Mouse (Mus musculus) limb, embryonic 15.5 days (tissue): Measurements from ENCODE around the gene Kcnk1. TPM values are rescaled to one million over a fixed set of nuclear protein-coding genes. Genes with fewer than 3 reads are reported as not detected.

Experiments
- ATAC-seq: fragments of 200-750 bp; cut with Nextera tagmentation; 2 replicates; pipeline ENCODE4 v1.8.0; 2017; ENCODE audit warnings: low read depth, moderate TSS enrichment; ENCODE audit not compliant: insufficient number of reproducible peaks, low FRiP score, low TSS enrichment
- H3K27ac ChIP-seq: fragments of 300-500 bp; sonication (generic); 2 replicates; pipeline ENCODE4 v1.5.1; 2015; ENCODE audit warnings: moderate library complexity, mild to moderate bottlenecking, inconsistent platforms
- H3K27me3 ChIP-seq: fragments of 300-500 bp; sonication (generic); 2 replicates; pipeline ENCODE4 v1.6.1; 2015; ENCODE audit warnings: inconsistent platforms
- H3K36me3 ChIP-seq: fragments of 300-500 bp; sonication (generic); 2 replicates; pipeline ENCODE4 v1.6.1; 2015; ENCODE audit warnings: inconsistent platforms
- H3K4me1 ChIP-seq: fragments of 300-500 bp; sonication (generic); 2 replicates; pipeline ENCODE4 v1.6.1; 2015; ENCODE audit warnings: inconsistent platforms
- H3K4me2 ChIP-seq: fragments of 300-500 bp; sonication (generic); 2 replicates; pipeline ENCODE4 v1.6.1; 2015; ENCODE audit warnings: mild to moderate bottlenecking, inconsistent platforms
- H3K4me3 ChIP-seq: fragments of 300-500 bp; sonication (generic); 2 replicates; pipeline ENCODE4 v1.5.1; 2015; ENCODE audit warnings: mild to moderate bottlenecking, inconsistent platforms
- H3K9ac ChIP-seq: fragments of 300-500 bp; sonication (generic); 2 replicates; pipeline ENCODE4 v1.6.1; 2015; ENCODE audit warnings: inconsistent platforms
- H3K9me3 ChIP-seq: fragments of 300-500 bp; sonication (generic); 2 replicates; pipeline ENCODE4 v1.6.1; 2016; ENCODE audit warnings: inconsistent platforms
- WGBS: fragments of 180-500 bp; shearing (Covaris S2); methylation state at CpG from one replicate; pipeline ENCODE4 v1.1.7; 2015; 5-methylcytosine and 5-hydroxymethylcytosine counted together
- polyA plus RNA-seq: library from polyadenylated mRNA; unstranded; fragments of >200 nt; fragmentation: Nextera tagmentation; extraction: Ambion mirVana; gene quantifications from 2 replicates; pipeline ENCODE4 v1.2.1, GENCODE M21; 2015

The Kcnk1 gene
- polyA plus RNA-seq, 1 experiment from 2014 or later = 25.8 TPM

GRCm38 (mm10) chr8:125997550-125997949 lies 2.6 kb downstream of the Kcnk1 start:
- ATAC-seq = no peak
- WGBS = 69% methylated on average over 5 of the region's 5 CpGs
- H3K36me3 ChIP-seq = 0 out of 2 replicates have a peak, but pooled peaks cover 3% of the 10 kb centered on the region
- peaks cover 31% of the 10 kb centered on the region for H3K4me1 ChIP-seq
- H3K27ac ChIP-seq = no peak overlapping the region
- peak overlapping the region; percentile 89 for H3K4me2 ChIP-seq
- no peak overlapping the region for H3K9ac ChIP-seq
- no peaks in the 10 kb centered on the region for H3K9me3 ChIP-seq
- H3K27me3 ChIP-seq = peaks cover 6% of the 10 kb centered on the region; the same call in 1 of the 2 replicates
- no peak overlapping the region for H3K4me3 ChIP-seq

DNA sequence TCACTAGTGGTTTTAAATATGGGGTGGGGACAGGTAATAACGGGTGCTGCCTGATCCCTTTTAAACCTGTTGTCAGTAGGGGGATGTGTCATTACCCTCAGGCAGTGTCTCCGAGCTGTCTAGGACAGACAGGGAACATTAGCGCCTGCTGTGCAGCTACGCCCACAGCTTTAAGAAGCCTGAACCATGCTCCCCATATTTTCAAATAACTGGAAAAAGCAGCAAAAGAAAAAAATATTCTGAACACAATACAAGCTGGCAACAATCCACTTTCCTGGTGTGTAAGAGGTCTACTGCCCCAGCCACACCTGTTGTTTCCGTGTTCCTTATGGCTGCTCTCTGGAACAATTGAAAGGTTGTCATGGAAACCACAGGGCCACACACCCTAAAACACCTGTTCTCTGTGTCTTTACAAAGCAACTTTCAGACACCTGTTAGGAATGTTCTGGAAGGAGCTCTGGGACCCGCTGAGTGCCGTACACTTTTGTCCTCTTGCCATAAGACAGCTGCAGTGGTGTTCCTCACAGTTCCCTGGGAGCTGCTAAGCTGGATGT lies 4.9 kb downstream of the Kcnk1 start:
- WGBS = 58% methylated on average over 7 of the region's 7 CpGs
- H3K36me3 ChIP-seq = 0 out of 2 replicates have a peak, but pooled peaks cover 3% of the 10 kb centered on the region
- peaks cover 23% of the 10 kb centered on the region for H3K4me1 ChIP-seq
- no peaks in the 10 kb centered on the region for H3K9me3 ChIP-seq
- H3K27ac ChIP-seq = no peak overlapping the region
- H3K27me3 ChIP-seq = 0 out of 2 replicates have a peak, but pooled peaks cover 6% of the 10 kb centered on the region
- no peak overlapping the region for H3K9ac ChIP-seq
- H3K4me3 ChIP-seq = no peak overlapping the region
- no peak overlapping the region for H3K4me2 ChIP-seq
- ATAC-seq = no peak

- Histone ChIP-seq H3K27ac (no peak overlapping the region), H3K9me3 (no peaks in the 10 kb centered on the region), H3K4me2 (no peak overlapping the region), H3K9ac (no peak overlapping the region), H3K27me3 (no peaks in the 10 kb centered on the region), H3K4me1 (no peaks in the 10 kb centered on the region), H3K4me3 (no peak overlapping the region), H3K36me3 (0 out of 2 replicates have a peak, but pooled peaks cover 3% of the 10 kb centered on the region)
- no peak for ATAC-seq
- WGBS = 87% methylated on average over 6 of the region's 6 CpGs
Observed at GRCm38 (mm10) chr8:126003546-126003945, 8.6 kb downstream of the Kcnk1 start.

DNA sequence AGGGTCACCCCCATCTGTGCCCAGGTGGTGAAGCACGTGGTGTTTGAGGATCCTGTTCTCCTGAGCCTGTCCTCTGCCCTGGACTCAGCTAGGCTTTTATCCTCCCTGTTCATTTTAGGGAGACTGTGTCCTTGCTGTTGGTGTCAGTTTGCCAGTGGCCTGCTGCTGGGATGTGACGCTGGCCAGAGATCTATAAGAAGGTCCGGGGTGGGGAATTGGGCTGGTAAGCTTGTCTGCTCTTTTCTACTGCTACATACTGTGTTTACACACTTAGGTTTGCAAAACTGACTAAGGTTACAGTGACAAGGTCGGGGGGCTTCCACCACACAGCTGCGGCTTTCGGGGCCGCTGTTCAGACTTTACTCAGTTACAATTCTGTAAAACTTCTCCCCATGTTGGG lies 10.0 kb downstream of the Kcnk1 start:
- 67% methylated on average over 7 of the region's 7 CpGs for WGBS

DNA sequence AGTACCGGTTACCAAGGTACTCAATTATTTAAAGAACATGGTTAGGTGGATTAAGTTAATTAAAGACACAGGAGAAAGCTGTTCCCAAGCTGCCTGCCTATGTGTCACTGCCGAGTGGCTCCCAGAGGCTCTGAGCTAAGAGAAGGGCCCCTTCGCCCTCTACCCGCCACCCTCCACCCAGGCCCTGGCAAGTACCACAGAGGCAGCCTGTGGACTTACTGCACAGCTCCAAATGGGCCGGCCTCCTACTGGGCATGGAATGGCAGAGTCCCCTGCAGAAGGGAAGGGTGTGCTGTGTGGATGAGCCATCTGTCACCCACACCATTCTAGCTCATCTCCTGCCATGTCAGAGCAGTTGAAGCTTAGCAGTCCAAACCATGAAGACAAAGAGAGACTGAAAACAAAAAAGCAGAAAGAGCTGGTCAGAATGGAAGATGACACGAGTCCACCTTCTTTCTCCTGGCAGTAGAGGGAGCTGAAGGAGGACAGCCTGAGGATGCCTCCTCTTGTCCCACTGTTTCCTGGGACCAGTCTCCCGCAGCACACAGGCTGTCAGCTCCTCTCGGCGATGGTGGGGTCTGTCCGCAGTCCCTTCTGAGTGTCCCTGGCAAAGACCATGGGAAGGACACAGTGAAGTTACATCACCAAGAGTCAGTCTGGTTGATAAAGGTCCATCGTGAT lies 11.5 kb downstream of the Kcnk1 start:
- H3K9me3 ChIP-seq = no peaks in the 10 kb centered on the region
- H3K9ac ChIP-seq = no peak overlapping the region
- H3K4me3 ChIP-seq = no peak overlapping the region
- WGBS = 77% methylated on average over 11 of the region's 11 CpGs
- peak overlapping the region; percentile 22; the same call in 1 of the 2 replicates for H3K27ac ChIP-seq
- no peaks in the 10 kb centered on the region for H3K27me3 ChIP-seq
- H3K36me3 ChIP-seq = no peaks in the 10 kb centered on the region
- no peaks in the 10 kb centered on the region for H3K4me1 ChIP-seq
- no peak for ATAC-seq
- no peak overlapping the region for H3K4me2 ChIP-seq

More for the DNA sequence above, 10.0 kb downstream of the Kcnk1 start:
- Histone ChIP-seq H3K4me2 (no peak overlapping the region), H3K9ac (no peak overlapping the region), H3K4me3 (no peak overlapping the region), H3K4me1 (no peaks in the 10 kb centered on the region), H3K9me3 (no peaks in the 10 kb centered on the region), H3K36me3 (0 out of 2 replicates have a peak, but pooled peaks cover 3% of the 10 kb centered on the region), H3K27me3 (no peaks in the 10 kb centered on the region), H3K27ac (no peak overlapping the region)
- no peak for ATAC-seq

DNA sequence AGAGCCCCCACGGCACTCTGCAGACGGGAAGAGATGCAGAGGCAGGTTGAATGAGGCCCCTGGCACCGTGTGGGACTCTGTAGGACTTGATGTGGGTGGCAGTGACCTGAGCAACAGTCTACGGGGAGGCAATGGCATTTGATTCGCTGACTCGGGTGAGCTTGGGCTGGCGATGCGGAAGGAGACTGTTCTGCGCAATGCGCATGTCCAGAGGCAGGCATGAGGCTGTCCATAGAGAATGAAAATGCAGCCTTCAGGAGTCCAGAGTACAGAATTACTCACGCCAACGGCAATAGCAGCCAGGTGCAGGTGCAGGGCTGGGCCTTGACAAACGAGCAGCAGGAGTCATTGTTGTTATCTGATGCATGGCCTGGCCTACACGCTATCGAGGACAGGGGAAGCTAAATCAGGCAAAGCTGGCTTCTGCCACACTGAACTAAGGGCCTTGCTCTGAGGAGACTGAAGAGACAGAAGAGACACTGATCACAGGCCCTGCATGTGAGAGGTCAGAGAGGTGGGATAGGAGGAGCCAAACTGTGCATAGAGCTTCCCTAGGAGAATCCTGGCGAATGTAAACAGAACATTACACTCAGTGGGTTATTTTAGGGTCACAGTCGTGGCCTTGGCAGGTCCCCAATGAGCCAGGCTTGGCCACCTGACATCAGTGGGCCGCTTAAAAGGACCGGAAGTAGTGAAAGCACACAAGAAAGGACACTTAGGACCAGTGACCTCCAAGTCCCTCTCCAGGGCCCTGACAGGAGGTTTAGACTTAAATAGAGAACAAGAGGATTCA lies 12.8 kb downstream of the Kcnk1 start:
- 81% methylated on average over 19 of the region's 19 CpGs for WGBS
- Histone ChIP-seq H3K27me3 (no peaks in the 10 kb centered on the region), H3K4me3 (no peak overlapping the region), H3K4me2 (no peak overlapping the region), H3K4me1 (no peaks in the 10 kb centered on the region), H3K27ac (no peak overlapping the region), H3K36me3 (no peaks in the 10 kb centered on the region), H3K9me3 (no peaks in the 10 kb centered on the region), H3K9ac (no peak overlapping the region)
- ATAC-seq = no peak

DNA sequence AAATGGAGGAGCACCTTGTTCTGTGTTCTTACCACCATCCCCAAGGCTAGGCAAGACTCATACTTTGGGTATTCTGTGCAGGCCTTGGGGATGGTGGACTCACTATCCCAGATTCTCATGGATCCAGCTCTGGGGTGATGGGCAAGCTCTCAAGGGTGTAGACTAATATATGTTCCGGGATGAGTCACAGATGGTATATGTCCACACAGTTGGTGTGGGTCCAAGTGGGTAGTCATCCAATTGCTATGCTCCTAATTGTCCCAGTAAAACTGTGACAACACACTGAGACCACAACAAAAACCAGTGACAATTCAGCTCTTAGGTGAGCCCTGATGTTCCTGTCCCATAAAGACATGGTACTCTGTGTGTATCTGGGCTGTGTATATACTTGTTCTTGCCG lies 14.0 kb downstream of the Kcnk1 start:
- ATAC-seq = no peak; the same call in 1 of the 2 replicates
- H3K9ac ChIP-seq = no peak overlapping the region
- no peaks in the 10 kb centered on the region for H3K36me3 ChIP-seq
- no peaks in the 10 kb centered on the region for H3K9me3 ChIP-seq
- no peaks in the 10 kb centered on the region for H3K4me1 ChIP-seq
- H3K4me2 ChIP-seq = no peak overlapping the region
- H3K27me3 ChIP-seq = no peaks in the 10 kb centered on the region
- H3K27ac ChIP-seq = no peak overlapping the region
- WGBS = 91% methylated on average over 2 of the region's 2 CpGs
- no peak overlapping the region for H3K4me3 ChIP-seq

- ATAC-seq = no peak
- no peak overlapping the region for H3K9ac ChIP-seq
- H3K36me3 ChIP-seq = no peaks in the 10 kb centered on the region
- no peak overlapping the region for H3K4me2 ChIP-seq
- no peaks in the 10 kb centered on the region for H3K4me1 ChIP-seq
- no peaks in the 10 kb centered on the region for H3K27me3 ChIP-seq
- WGBS = 72% methylated on average over 3 of the region's 3 CpGs
- H3K27ac ChIP-seq = no peak overlapping the region
- no peak overlapping the region for H3K4me3 ChIP-seq
- no peaks in the 10 kb centered on the region for H3K9me3 ChIP-seq
Observed at GRCm38 (mm10) chr8:126010900-126011299, 15.9 kb downstream of the Kcnk1 start.

- Histone ChIP-seq H3K27me3 (no peaks in the 10 kb centered on the region), H3K9ac (no peak overlapping the region), H3K27ac (no peak overlapping the region), H3K4me3 (no peak overlapping the region), H3K9me3 (no peaks in the 10 kb centered on the region), H3K4me1 (no peaks in the 10 kb centered on the region), H3K36me3 (no peaks in the 10 kb centered on the region), H3K4me2 (no peak overlapping the region)
- ATAC-seq = no peak
- WGBS = 81% methylated on average over 6 of the region's 6 CpGs
Observed at GRCm38 (mm10) chr8:126012334-126012733, 17.4 kb downstream of the Kcnk1 start.

DNA sequence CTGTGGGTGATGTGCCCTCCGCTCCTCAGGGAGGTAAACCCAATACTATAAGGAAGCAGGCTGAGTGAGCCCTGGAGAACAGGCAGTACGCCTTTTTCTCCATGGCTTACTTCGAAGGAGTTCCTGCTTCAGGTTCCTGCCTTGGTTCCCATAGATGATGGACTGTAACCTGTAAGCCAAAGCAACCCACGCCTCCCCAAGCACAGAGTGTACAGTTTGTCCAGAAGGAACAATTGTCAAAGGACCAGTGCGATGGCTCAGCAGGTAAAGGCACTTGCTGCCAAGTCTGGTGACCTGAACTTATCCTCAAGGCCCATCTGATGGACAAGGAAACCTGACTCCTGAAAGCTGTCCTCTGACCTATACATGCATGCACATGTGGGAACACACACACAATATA lies 18.7 kb downstream of the Kcnk1 start:
- Histone ChIP-seq H3K9me3 (no peaks in the 10 kb centered on the region), H3K27me3 (no peaks in the 10 kb centered on the region), H3K4me1 (no peaks in the 10 kb centered on the region), H3K4me3 (no peak overlapping the region), H3K27ac (no peak overlapping the region), H3K36me3 (no peaks in the 10 kb centered on the region), H3K4me2 (no peak overlapping the region), H3K9ac (no peak overlapping the region)
- 92% methylated on average over 5 of the region's 5 CpGs for WGBS
- ATAC-seq = no peak

DNA sequence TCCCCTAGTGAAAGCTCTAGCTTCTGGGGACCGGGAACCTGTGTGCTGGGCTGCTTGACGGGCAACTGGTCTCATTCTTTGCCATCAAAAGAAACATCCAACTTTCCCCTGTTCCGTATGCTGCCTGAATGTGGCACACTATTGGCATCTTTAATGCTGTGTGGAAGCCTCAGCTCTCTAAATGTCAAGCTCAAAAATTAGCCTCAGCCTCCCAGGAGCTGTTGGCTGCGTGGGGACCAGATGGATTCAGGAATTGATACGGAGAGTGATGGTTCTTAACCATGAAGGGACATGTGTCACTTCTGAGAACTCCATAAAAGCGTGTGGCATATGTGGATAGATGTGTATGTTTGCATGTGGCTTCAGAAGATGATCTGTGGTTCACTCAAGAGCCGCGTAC lies 27.0 kb downstream of the Kcnk1 start:
- H3K9me3 ChIP-seq = no peaks in the 10 kb centered on the region
- ATAC-seq = no peak
- no peak overlapping the region for H3K4me2 ChIP-seq
- no peak overlapping the region for H3K27ac ChIP-seq
- H3K36me3 ChIP-seq = no peaks in the 10 kb centered on the region
- H3K4me3 ChIP-seq = no peak overlapping the region
- H3K27me3 ChIP-seq = no peaks in the 10 kb centered on the region
- 86% methylated on average over 8 of the region's 8 CpGs for WGBS
- no peak overlapping the region for H3K9ac ChIP-seq
- peaks cover 8% of the 10 kb centered on the region; the same call in 1 of the 2 replicates for H3K4me1 ChIP-seq
